Mouse (Mus musculus) thymus, postnatal 0 days (tissue): Measurements from ENCODE around the gene Ccdc148. TPM values are rescaled to one million over a fixed set of nuclear protein-coding genes. Genes with fewer than 3 reads are reported as not detected.

Source experiments
- DNase-seq: peaks from one replicate; pipeline ENCODE4 v3.0.0-alpha.2; 2015; ENCODE audit warnings: low spot score
- polyA plus RNA-seq: library from polyadenylated mRNA; unstranded; fragments of >200 nt; fragmentation: Nextera tagmentation; extraction: Ambion mirVana; gene quantifications from 2 replicates; pipeline ENCODE4 v1.2.1, GENCODE M21; 2015

Ccdc148 gene
- 0.60 and 0.68 TPM in 2 replicates for polyA plus RNA-seq

GRCm38 (mm10) chr2:59160605-59160963, at the start of gene Ccdc148, which contains the start of gene Pkp4:
TSS of gene Ccdc148 (minus strand) at chr2:59160683.
TSS of gene Pkp4 (plus strand) at chr2:59160850.
- peak; percentile 91 for DNase-seq

GRCm38 (mm10) chr2:59208276-59208675, 47.8 kb upstream of the Ccdc148 start:
- DNase-seq: no peak

GRCm38 (mm10) chr2:59207725-59208124, 47.2 kb upstream of the Ccdc148 start:
- no peak for DNase-seq

- DNase-seq: no peak
Observed at GRCm38 (mm10) chr2:59207240-59207639, 46.8 kb upstream of the Ccdc148 start.

GRCm38 (mm10) chr2:59206190-59206589, 45.7 kb upstream of the Ccdc148 start:
- no peak for DNase-seq

- DNase-seq: no peak
Observed at GRCm38 (mm10) chr2:59205092-59205491, 44.6 kb upstream of the Ccdc148 start.

- peak; percentile 20 for DNase-seq
Observed at GRCm38 (mm10) chr2:59203627-59204425, 43.3 kb upstream of the Ccdc148 start.

- no peak for DNase-seq
Observed at GRCm38 (mm10) chr2:59202930-59203329, 42.4 kb upstream of the Ccdc148 start.

- no peak for DNase-seq
Observed at GRCm38 (mm10) chr2:59200511-59200910, 40.0 kb upstream of the Ccdc148 start.

- DNase-seq: no peak
Observed at GRCm38 (mm10) chr2:59199476-59199976, 39.0 kb upstream of the Ccdc148 start.

- DNase-seq: no peak
Observed at GRCm38 (mm10) chr2:59197156-59197555, 36.7 kb upstream of the Ccdc148 start.

GRCm38 (mm10) chr2:59193117-59193516, 32.6 kb upstream of the Ccdc148 start:
- DNase-seq: no peak

- no peak for DNase-seq
Observed at GRCm38 (mm10) chr2:59191466-59191865, 31.0 kb upstream of the Ccdc148 start.

- DNase-seq: no peak
Observed at GRCm38 (mm10) chr2:59190186-59190585, 29.7 kb upstream of the Ccdc148 start.

GRCm38 (mm10) chr2:59189661-59190185, 29.2 kb upstream of the Ccdc148 start:
- no peak for DNase-seq

GRCm38 (mm10) chr2:59188306-59188705, 27.8 kb upstream of the Ccdc148 start:
- DNase-seq: no peak

- DNase-seq: no peak
Observed at GRCm38 (mm10) chr2:59186966-59187365, 26.5 kb upstream of the Ccdc148 start.

GRCm38 (mm10) chr2:59186122-59186521, 25.6 kb upstream of the Ccdc148 start:
- DNase-seq: no peak

- DNase-seq: no peak
Observed at GRCm38 (mm10) chr2:59184107-59185064, 23.9 kb upstream of the Ccdc148 start.

GRCm38 (mm10) chr2:59183541-59183940, 23.1 kb upstream of the Ccdc148 start:
- no peak for DNase-seq

- DNase-seq: no peak
Observed at GRCm38 (mm10) chr2:59181321-59182113, 21.0 kb upstream of the Ccdc148 start.
